Mouse (Mus musculus): Measurements from ENCODE around the gene Nucb1. TPM values are rescaled to one million over a fixed set of nuclear protein-coding genes. Genes with fewer than 3 reads are reported as not detected.
"Not testable (repeated sequence)": the region's sequence is repeated elsewhere in the genome, so short reads cannot be mapped to it uniquely, and the experiment has no call there.

The Nucb1 gene
- total RNA-seq, 2 experiments from 2014 or later, result 126 to 129 TPM

- intact Hi-C loops (cut with DNase I), result no loop called here
Observed at GRCm38 (mm10) chr7:45525809-45526473, 15.7 kb upstream of the Nucb1 start, which contains the start of the genes Ppp1r15a and Plekha4. Gene Ppp1r15a (minus strand): TSS chr7:45526268. Gene Plekha4 (plus strand): TSS chr7:45526330.

GRCm38 (mm10) chr7:45524841-45525621 is 14.8 kb upstream of the Nucb1 start:
- intact Hi-C loops (cut with DNase I), result no loop called here
- peak; percentile 48 for DNase-seq (ENCODE audit: low spot score)

More at GRCm38 (mm10) chr7:45525809-45526473, 15.7 kb upstream of the Nucb1 start, which contains the start of the genes Ppp1r15a and Plekha4:
- peak; percentile 95 for DNase-seq (ENCODE audit: low spot score)

- no peak for DNase-seq (ENCODE audit: low spot score)
- intact Hi-C loops (cut with DNase I), result loop anchor here (2.0 kb wide), 1 partner anchor 47 kb away; no protein-coding TSS in a partner anchor
Observed at GRCm38 (mm10) chr7:45523678-45524170, 13.5 kb upstream of the Nucb1 start.

GRCm38 (mm10) chr7:45522957-45523676 is 12.9 kb upstream of the Nucb1 start:
- no peak for DNase-seq (ENCODE audit: low spot score)
- intact Hi-C loops (cut with DNase I), result loop anchor here (2.0 kb wide), 1 partner anchor 46 kb away; no protein-coding TSS in a partner anchor

- DNase-seq (ENCODE audit: low spot score), result no peak
- intact Hi-C loops (cut with DNase I), result loop anchor here (2.0 kb wide), 1 partner anchor 45 kb away; no protein-coding TSS in a partner anchor
Observed at GRCm38 (mm10) chr7:45522194-45522752, 12.1 kb upstream of the Nucb1 start.

- peak; percentile 78 for DNase-seq (ENCODE audit: low spot score)
- intact Hi-C loops (cut with DNase I), result loop anchor here (2.0 kb wide), 1 partner anchor 45 kb away; no protein-coding TSS in a partner anchor
Observed at GRCm38 (mm10) chr7:45521728-45522184, 11.6 kb upstream of the Nucb1 start.

GRCm38 (mm10) chr7:45520605-45521004 is 10.4 kb upstream of the Nucb1 start:
- DNase-seq (ENCODE audit: low spot score), result no peak
- intact Hi-C loops (cut with DNase I), result no loop called here

- intact Hi-C loops (cut with DNase I), result no loop called here
Observed at GRCm38 (mm10) chr7:45519345-45520120, 9.3 kb upstream of the Nucb1 start.

GRCm38 (mm10) chr7:45518618-45519017 is 8.4 kb upstream of the Nucb1 start:
- DNase-seq (ENCODE audit: low spot score), result no peak
- intact Hi-C loops (cut with DNase I), result no loop called here

More at GRCm38 (mm10) chr7:45519345-45520120, 9.3 kb upstream of the Nucb1 start:
- DNase-seq (ENCODE audit: low spot score), result no peak

- DNase-seq (ENCODE audit: low spot score), result not testable (repeated sequence)
- intact Hi-C loops (cut with DNase I), result loop anchor here (2.0 kb wide), 1 partner anchor 38 kb away; no protein-coding TSS in a partner anchor
Observed at GRCm38 (mm10) chr7:45516846-45517245, 6.6 kb upstream of the Nucb1 start.

GRCm38 (mm10) chr7:45515436-45515835 is 5.2 kb upstream of the Nucb1 start:
- no peak for DNase-seq (ENCODE audit: low spot score)
- intact Hi-C loops (cut with DNase I), result no loop called here

GRCm38 (mm10) chr7:45514411-45514810 is 4.2 kb upstream of the Nucb1 start:
- intact Hi-C loops (cut with DNase I), result no loop called here
- DNase-seq (ENCODE audit: low spot score), result no peak

- DNase-seq (ENCODE audit: low spot score), result no peak
- intact Hi-C loops (cut with DNase I), result no loop called here
Observed at GRCm38 (mm10) chr7:45509181-45509882, 874 bp downstream of the Nucb1 start.

GRCm38 (mm10) chr7:45508561-45508960 is 1.6 kb downstream of the Nucb1 start:
- intact Hi-C loops (cut with DNase I), result no loop called here
- no peak for DNase-seq (ENCODE audit: low spot score)

GRCm38 (mm10) chr7:45507583-45507982 is 2.6 kb downstream of the Nucb1 start:
- no peak for DNase-seq (ENCODE audit: low spot score)
- intact Hi-C loops (cut with DNase I), result no loop called here

GRCm38 (mm10) chr7:45498427-45498826 is 11.8 kb downstream of the Nucb1 start:
- intact Hi-C loops (cut with DNase I), result no loop called here
- no peak for DNase-seq (ENCODE audit: low spot score)

GRCm38 (mm10) chr7:45494548-45494947 is 15.7 kb downstream of the Nucb1 start:
- DNase-seq (ENCODE audit: low spot score), result no peak
- intact Hi-C loops (cut with DNase I), result no loop called here

- intact Hi-C loops (cut with DNase I), result no loop called here
- DNase-seq (ENCODE audit: low spot score), result no peak
Observed at GRCm38 (mm10) chr7:45492951-45493350, 17.3 kb downstream of the Nucb1 start.

All from heart, postnatal 25 days (tissue).